27 mouse cellular contexts compared by ENCODE assay signal in the genomic region with DNA sequence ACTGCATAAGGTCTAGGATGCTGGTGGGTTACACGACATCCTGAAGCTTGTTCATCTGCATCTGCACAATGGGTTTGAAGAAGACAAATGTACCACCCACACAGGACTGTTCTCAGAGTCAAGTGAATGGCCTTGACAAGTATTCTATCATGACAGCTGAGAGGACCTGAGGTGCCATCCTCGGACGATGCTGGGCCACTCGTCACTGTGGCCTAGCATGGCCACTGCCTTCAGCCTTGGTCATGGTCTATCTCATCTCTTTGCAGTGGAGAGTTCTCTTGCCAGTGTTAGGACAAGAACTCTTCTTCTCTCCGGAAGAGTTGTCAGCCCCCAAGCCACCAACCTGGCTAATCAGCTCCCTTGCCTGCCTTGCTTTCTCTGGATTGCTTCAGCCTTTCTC. TPM values are rescaled to one million over a fixed set of nuclear protein-coding genes. Genes with fewer than 3 reads are reported as not detected.
"Had no signal": no experiment of that assay in that cellular context is flagged by ENCODE, and none has a peak within 500 bp of the region (broad histone marks: within the 10 kb centered on the region; RNA-seq: fewer than 3 reads in every experiment).

No protein-coding gene starts in this region.

- DNase-seq: kidney, adult 18-20 months; kidney, adult 9 months; kidney, postnatal 14 days; layer of hippocampus, adult 9-11 months; liver, embryonic 13.5 days; lung, adult 2 months; lung, postnatal 14 days; lung, postnatal 4 days; midbrain, embryonic 14.5 days; right cerebral cortex, adult 18-20 months; right cerebral cortex, postnatal 14 days; right cerebral cortex, postnatal 4 days; thymus, adult 2 months; thymus, postnatal 14 days; thymus, postnatal 4 days had no signal

- H3K27ac ChIP-seq: layer of hippocampus, adult 2 months; liver, embryonic 13.5 days; neural tube, embryonic 12.5 days; neural tube, embryonic 15.5 days; stomach, postnatal 0 days had no signal

- H3K4me3 ChIP-seq: layer of hippocampus, adult 2 months; liver, embryonic 13.5 days; neural tube, embryonic 12.5 days; neural tube, embryonic 15.5 days had no signal

- H3K27me3 ChIP-seq: neural tube, embryonic 12.5 days had no signal

- H3K4me2 ChIP-seq: liver, embryonic 13.5 days; midbrain, embryonic 11.5 days; neural tube, embryonic 12.5 days; neural tube, embryonic 15.5 days had no signal

- H3K9me3 ChIP-seq: liver, embryonic 13.5 days; neural tube, embryonic 12.5 days; neural tube, embryonic 15.5 days had no signal

RNA-seq across cellular contexts. Expression of a gene that starts 51.1 kb away (rescaled TPM):
- total RNA-seq: layer of hippocampus, adult 2 months; layer of hippocampus, postnatal 25 days; left cerebral cortex, adult 18-20 months; left cerebral cortex, postnatal 36 days; megakaryocyte-erythroid progenitor cell, adult 5-6 weeks; midbrain, postnatal 0 days had no signal
- polyA plus RNA-seq: kidney, embryonic 16.5 days; limb, embryonic 11.5 days; liver, embryonic 13.5 days; midbrain, embryonic 11.5 days; midbrain, embryonic 14.5 days had no signal
